Mouse (Mus musculus) cerebellum, adult 9-10 months (tissue): ENCODE data around the gene Unc13d.
"Not testable (repeated sequence)": the region's sequence is repeated elsewhere in the genome, so short reads cannot be mapped to it uniquely, and the experiment has no call there.

ENCODE experiments used
- DNase-seq: peaks from one replicate; pipeline ENCODE4 v3.0.0; 2022

The Unc13d gene

DNA sequence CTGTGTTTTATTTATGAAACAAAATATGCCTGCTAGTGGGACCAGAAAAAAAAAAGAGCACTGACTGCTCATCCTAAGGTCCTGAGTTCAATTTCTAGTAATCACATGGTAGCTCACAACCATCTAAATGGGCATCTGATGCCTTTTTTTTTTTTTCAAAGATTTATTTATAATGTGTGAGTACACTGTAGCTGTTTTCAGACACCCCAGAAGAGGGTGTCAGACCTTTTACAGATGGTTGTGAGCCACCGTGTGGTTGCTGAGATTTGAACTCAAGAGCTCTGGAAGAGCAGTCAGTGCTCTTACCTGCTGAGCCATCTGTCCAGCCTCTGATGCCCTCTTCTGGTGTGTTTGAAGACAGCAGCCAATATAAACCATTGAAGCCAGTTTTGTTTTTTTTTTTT lies 57.2 kb downstream of the Unc13d start:
- no peak for DNase-seq

- peak; percentile 48 for DNase-seq
These were observed 57.8 kb downstream of the Unc13d start for GRCm38 (mm10) chr11:116019976-116020411.

GRCm38 (mm10) chr11:116019360-116019791 lies 58.4 kb downstream of the Unc13d start:
- DNase-seq = no peak

DNA sequence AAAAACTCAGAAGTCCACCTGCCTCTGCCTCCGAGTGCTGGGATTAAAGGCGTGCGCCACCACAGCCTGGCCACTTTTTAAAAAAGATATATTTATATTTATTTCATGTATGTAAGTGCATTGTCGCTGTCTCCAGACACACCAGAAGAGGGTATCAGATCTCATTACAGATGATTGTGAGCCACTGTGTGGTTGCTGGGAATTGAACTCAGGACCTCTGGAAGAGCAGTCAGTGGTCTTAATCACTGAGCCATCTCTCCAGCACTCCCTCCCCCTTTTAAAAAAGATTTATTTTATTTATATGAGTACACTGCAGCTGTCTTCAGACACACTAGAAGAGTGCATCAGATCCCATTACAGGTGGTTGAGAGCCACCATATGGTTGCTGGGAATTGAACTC lies 58.9 kb downstream of the Unc13d start:
- DNase-seq = not testable (repeated sequence)

DNA sequence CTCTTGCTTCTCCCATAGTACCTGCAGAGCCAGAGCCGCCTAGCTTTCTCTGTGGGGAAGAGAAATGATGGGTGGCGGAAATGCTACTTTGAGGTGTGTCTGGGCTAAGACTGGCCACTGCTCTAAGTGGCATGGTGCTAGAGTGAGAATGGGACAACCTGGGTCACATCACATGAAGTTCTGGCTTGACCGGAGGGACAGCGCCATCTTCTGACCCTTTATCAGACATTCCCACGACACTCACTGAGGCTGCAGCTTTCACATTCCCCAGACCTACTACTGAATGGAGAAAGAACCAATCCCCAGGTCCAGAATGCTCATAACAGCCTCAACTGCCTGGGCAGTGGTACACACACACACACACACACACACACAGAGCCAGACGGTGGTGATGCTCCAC lies 59.7 kb downstream of the Unc13d start:
- DNase-seq = peak; percentile 79

- DNase-seq = no peak
These were observed 62.9 kb downstream of the Unc13d start for GRCm38 (mm10) chr11:116014821-116015220.

DNA sequence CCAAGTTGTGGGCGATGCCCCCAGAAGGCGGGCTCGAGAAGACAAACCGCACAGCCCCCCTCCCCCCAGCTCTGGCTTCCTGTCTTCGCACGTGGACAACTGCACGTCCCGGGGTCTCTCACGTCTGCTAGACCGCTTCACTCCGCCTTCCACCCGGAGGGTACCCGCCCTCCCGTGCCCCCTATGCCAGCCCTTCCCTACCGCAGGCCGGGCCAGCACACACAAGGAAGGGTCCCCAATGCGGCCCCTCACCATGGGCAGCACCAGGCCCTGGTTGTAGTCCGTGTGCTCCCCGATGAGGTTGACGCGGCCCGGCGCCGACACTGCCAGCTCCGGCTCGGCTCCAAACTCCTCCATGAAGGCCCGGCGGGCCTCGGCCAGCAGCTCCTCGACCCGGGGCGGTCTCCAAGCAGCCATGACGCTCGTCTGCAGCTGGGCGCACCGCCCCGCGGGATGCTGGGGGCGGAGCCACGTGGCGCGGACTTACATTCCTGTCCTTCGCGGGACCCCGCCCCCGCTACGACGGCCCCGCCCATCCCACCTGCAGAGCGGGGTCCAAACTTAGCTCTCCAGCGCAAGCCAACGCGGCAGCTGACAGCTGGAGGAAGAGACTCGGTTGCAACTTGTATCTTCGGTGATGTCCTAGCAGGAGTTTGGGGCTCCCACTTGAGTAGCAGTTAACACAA lies 65.4 kb downstream of the Unc13d start, which contains the start of gene Galk1:
Gene Galk1, minus strand, starts transcription at position 458 of the 686 bp plus-strand sequence.
- peak; percentile 78 for DNase-seq
